Mouse (Mus musculus) splenic B cell, adult 2 months (primary cell): ENCODE results near the gene Gm14685.
"Not testable (repeated sequence)": the region's sequence is repeated elsewhere in the genome, so short reads cannot be mapped to it uniquely, and the experiment has no call there.

Experiments used
- DNase-seq: peaks from one replicate; pipeline ENCODE4 v3.0.0-alpha.2; 2011; ENCODE audit warnings: low read depth, low spot score
- H3K27me3 ChIP-seq: 2 replicates; pipeline ENCODE4 v1.6.1; 2012; ENCODE audit warnings: mild to moderate bottlenecking, low read length, moderate library complexity, mixed read lengths; ENCODE audit not compliant: control insufficient read depth, poor library complexity, insufficient read depth, severe bottlenecking
- H3K36me3 ChIP-seq: 2 replicates; pipeline ENCODE4 v1.6.1; 2012; ENCODE audit warnings: mild to moderate bottlenecking, low read length, moderate library complexity, mixed read lengths; ENCODE audit not compliant: control insufficient read depth, poor library complexity, insufficient read depth, severe bottlenecking

The Gm14685 gene

DNA sequence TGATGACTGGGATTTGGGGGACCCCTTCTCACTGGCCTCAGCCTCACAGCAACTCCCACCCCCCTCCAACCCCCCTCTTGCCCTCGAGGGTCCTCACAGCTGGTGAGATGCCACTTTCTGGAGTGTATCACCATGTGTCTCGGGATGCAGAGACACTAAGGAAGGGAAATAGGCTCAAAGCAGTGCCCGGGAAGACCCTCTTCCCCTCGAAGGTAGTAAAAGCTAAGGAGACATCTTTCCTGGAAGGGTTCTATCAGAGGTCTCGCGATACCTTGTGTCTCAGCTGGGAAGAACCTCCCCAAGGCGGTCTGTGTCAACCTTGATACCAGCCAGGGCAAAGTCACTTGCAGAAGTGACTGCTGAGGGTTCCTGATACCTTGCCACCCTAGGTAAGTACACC is at the start of gene Gm14685:
Gene Gm14685, plus strand, starts transcription at position 301 of the 400 bp plus-strand sequence.
- H3K27me3 ChIP-seq, DNase-seq, H3K36me3 ChIP-seq: not testable (repeated sequence)

DNA sequence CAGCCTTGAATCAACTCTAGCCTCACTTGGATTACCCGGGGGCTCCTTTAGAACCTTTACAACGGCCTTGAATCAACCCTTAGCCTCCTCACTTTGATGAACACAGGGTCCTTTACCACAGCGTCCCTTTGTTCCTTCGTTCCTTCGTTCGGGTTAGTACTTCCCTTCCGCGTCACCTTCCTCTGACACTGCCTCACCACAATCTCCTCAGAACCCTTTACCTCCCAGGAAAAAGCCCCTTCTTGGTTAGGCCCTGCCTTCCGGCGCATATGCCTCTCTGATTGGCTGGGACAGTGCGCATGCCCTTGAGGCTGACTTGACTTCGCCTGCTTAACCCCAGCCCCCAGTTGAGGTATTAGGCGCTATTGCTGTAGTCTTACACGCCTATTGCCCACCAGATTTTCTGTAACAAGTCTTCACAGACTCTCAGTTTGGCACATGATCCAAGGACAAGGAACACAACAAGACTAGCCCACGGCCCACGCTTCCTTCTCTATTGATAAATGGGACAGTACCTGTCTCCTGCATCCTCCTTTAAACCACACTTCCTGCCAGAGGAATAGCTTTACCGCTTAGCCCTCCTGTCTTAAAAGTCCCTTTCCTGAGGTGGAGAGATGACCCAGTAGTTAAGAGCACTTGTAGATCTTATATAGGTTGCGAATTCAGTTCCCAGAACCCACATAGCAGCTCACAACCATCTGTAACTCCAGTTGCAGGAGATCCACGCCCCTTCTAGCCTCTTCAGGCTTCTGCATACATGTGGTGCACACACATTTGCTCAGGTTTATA is 34.4 kb upstream of the Gm14685 start, which contains the start of gene Xlr4a:
Gene Xlr4a, minus strand, starts transcription at position 212 of the 789 bp plus-strand sequence.
- peak; percentile 4 for DNase-seq
- not testable (repeated sequence) for H3K27me3 ChIP-seq, H3K36me3 ChIP-seq

DNA sequence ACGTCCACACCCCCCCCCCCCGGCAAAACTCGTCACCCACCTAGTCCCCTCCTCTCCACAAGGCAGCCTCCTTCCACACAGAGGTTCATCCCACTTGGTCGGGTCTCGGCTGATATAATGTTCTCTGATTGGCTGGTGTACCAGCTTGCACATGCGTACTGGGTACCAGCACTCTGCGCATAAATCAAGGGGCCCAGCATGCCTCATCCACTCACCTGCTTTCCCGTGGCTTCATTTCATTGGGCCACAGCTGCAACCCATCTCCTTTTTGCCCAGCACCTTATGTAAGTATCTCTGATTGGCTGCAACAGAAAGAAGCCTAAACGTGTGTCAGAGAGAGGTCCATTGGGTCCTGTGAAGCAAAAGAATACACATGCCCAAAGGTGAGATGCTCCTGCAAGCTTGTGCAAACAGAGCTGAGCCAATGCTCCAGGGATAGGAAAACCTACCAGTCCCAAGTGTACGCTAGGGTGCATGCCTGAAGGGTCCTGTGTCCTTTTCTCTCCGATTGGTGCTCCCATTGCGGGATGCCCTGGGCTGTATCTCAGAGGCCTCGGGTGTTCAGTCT is 19.8 kb upstream of the Gm14685 start, which contains the start of gene Xlr3a:
Gene Xlr3a, minus strand, starts transcription at position 155 of the 568 bp plus-strand sequence.
- H3K27me3 ChIP-seq, H3K36me3 ChIP-seq: not testable (repeated sequence)
- peak; percentile 0 for DNase-seq

GRCm38 (mm10) chrX:73122859-73123829 is 6.3 kb downstream of the Gm14685 start:
- H3K36me3 ChIP-seq, H3K27me3 ChIP-seq, DNase-seq: not testable (repeated sequence)

DNA sequence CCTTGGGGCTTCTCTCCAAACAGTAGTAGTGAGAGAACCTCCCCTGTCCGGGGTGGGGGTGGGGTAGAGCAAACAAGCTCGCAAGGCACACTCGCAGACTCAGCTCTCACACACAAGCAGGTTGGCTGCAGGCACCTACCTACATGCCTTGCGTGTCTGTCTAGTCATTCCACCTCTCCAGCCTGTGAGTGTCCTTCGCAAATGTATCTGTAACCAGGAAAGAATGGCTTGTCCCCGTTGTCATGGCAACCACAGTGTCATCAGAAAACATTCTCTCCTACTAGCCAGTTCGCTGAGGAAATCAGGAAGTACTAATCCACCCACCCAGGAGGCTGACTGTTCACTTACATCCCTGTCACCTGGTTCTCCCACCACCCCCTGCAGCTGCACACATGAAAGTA is 26.4 kb downstream of the Gm14685 start:
- not testable (repeated sequence) for DNase-seq, H3K27me3 ChIP-seq, H3K36me3 ChIP-seq

DNA sequence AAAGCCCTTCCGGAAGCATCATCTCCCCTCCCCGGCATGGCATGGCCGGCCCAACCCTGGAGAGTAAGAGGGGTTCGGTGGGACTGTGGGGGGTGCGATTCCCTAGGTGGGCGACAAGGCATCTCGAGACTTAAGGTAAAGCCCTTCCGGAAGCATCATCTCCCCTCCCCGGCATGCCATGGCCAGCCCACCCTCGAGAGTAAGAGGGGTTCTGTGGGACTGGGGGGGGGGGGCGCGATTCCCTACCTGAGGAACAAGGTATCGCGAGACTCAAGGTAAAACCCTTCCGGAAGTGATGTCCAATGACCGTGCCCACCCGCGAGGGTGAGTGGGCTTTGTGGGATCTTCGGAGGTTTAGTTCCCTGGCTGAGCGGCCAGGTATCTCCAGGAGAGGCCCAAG is 31.6 kb downstream of the Gm14685 start, which contains the start of gene Xlr5b:
Gene Xlr5b, plus strand, starts transcription at position 301 of the 400 bp plus-strand sequence.
- not testable (repeated sequence) for DNase-seq, H3K36me3 ChIP-seq, H3K27me3 ChIP-seq

DNA sequence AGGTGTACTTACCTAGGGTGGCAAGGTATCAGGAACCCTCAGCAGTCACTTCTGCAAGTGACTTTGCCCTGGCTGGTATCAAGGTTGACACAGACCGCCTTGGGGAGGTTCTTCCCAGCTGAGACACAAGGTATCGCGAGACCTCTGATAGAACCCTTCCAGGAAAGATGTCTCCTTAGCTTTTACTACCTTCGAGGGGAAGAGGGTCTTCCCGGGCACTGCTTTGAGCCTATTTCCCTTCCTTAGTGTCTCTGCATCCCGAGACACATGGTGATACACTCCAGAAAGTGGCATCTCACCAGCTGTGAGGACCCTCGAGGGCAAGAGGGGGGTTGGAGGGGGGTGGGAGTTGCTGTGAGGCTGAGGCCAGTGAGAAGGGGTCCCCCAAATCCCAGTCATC is 32.5 kb downstream of the Gm14685 start, which contains the start of gene DXBay18:
Gene DXBay18, minus strand, starts transcription at position 101 of the 400 bp plus-strand sequence.
- not testable (repeated sequence) for H3K27me3 ChIP-seq, H3K36me3 ChIP-seq, DNase-seq

DNA sequence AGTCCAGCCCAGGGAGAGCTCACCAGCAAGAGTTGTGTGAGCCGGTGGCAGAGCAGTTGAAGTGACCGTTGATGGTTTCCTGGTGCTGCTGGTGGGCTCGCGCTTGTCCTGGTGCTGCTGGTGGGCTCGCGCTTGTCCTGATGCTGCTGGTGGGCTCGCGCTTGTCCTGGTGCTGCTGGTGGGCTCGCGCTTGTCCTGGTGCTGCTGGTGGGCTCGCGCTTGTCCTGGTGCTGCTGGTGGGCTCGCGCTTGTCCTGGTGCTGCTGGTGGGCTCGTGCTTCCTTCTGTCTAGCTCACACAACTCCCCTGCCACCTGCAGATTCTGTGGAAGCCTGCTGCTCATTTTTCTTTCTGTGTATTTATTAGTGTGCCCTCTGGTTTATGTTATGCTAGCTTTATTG is 60.0 kb downstream of the Gm14685 start, which contains the start of gene Spin2d:
Gene Spin2d, minus strand, starts transcription at position 101 of the 400 bp plus-strand sequence.
- not testable (repeated sequence) for DNase-seq, H3K27me3 ChIP-seq, H3K36me3 ChIP-seq
